Mouse (Mus musculus): Measurements from ENCODE around the gene Dock2. TPM values are rescaled to one million over a fixed set of nuclear protein-coding genes. Genes with fewer than 3 reads are reported as not detected.

The Dock2 gene
- polyA plus RNA-seq, 1 experiment, result 48.9 TPM

DNA sequence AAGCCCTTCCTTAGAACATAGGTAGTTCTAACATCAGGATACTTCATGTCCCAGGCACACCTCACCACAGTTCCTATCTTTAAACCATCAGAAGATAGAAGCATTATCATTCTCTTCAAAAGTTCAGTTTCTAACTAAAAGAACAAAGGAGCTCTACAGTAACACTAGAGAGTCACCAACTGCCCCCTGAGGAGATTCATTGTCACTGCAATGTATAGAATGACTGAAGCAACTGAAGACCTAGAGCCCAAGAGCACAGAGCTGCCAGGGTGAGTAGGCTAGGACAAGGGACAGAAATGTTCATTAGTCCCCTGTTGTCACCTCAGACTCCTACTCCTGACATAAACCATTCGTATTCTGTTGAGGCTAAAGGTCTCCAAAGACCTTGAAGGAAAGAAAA, 316.6 kb downstream of the Dock2 start:
- Histone ChIP-seq H3K4me3 (ENCODE audit: control insufficient read depth, insufficient read depth, low read length) (no peak overlapping the region), H3K27ac (ENCODE audit: control insufficient read depth, insufficient read depth, low read length) (no peak overlapping the region), H3K27me3 (ENCODE audit: control insufficient read depth, insufficient read depth, low read length) (no peaks in the 10 kb centered on the region), H3K4me1 (replicated peaks; ENCODE audit: control insufficient read depth, insufficient read depth, low read length) (no peaks in the 10 kb centered on the region), H3K36me3 (ENCODE audit: control insufficient read depth, insufficient read depth, low read length) (peaks cover 23% of the 10 kb centered on the region)
- TF ChIP-seq CTCF (IDR thresholded peaks at IDR 0.05; ENCODE audit: borderline replicate concordance, control insufficient read depth, extremely low read depth, insufficient read depth, low read length, poor library complexity), result no peak
- no peak for TF ChIP-seq POLR2A (IDR thresholded peaks at IDR 0.05; ENCODE audit: control insufficient read depth, extremely low read depth, insufficient read depth, low read length, poor library complexity)
- DNase-seq, result no peak
- 88% methylated on average over 1 of the region's 1 CpGs for WGBS

DNA sequence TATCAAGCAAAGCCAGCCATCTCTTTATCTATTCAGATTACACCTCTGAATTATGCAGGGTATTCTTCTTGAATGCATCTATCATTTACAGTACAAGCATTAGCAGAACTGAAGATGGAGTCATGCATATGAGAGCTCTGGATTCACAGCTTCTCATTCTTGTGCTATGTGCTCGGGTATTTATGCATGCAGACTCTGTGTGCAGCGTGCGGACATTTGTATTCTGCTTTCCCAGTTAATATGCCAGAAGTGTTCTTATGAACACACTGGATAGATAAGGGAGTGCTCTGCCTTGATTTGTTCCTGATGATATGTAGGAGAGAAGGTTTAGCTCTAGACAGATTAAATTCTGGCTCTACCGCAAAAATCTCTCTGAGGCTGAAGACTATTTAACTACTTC, 333.7 kb downstream of the Dock2 start:
- DNase-seq, result no peak
- Histone ChIP-seq H3K27ac (ENCODE audit: control insufficient read depth, insufficient read depth, low read length) (no peak overlapping the region), H3K4me1 (replicated peaks; ENCODE audit: control insufficient read depth, insufficient read depth, low read length) (no peaks in the 10 kb centered on the region), H3K4me3 (ENCODE audit: control insufficient read depth, insufficient read depth, low read length) (no peak overlapping the region), H3K36me3 (ENCODE audit: control insufficient read depth, insufficient read depth, low read length) (peaks cover 9% of the 10 kb centered on the region), H3K27me3 (ENCODE audit: control insufficient read depth, insufficient read depth, low read length) (no peaks in the 10 kb centered on the region)
- WGBS, result over 99% methylated on average over 4 of the region's 4 CpGs
- TF ChIP-seq CTCF (IDR thresholded peaks at IDR 0.05; ENCODE audit: borderline replicate concordance, control insufficient read depth, extremely low read depth, insufficient read depth, low read length, poor library complexity) (no peak), POLR2A (IDR thresholded peaks at IDR 0.05; ENCODE audit: control insufficient read depth, extremely low read depth, insufficient read depth, low read length, poor library complexity) (no peak)

DNA sequence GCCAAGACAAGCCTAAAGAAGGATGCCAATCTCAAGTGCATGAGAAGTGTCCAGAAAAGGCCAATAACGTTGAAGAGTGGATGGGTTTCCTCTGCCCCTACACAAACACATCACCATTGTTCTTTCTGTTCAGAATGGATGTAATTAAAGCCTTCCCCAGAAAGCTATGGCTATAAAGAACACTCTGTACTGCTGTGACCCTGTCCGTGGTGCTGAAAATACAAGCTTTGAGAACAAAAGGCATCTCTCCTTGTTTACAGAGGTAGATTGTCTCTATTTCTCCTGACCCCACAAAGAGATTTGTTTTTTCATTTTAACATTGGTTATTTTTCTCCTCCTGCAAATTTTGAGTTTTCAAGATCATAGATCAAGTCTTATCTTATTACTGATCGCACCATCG, 335.8 kb downstream of the Dock2 start:
- TF ChIP-seq CTCF (IDR thresholded peaks at IDR 0.05; ENCODE audit: borderline replicate concordance, control insufficient read depth, extremely low read depth, insufficient read depth, low read length, poor library complexity), result no peak
- no peak for TF ChIP-seq POLR2A (IDR thresholded peaks at IDR 0.05; ENCODE audit: control insufficient read depth, extremely low read depth, insufficient read depth, low read length, poor library complexity)
- WGBS, result 62% methylated on average over 4 of the region's 4 CpGs
- peaks cover 3% of the 10 kb centered on the region; the same call in 1 of the 2 replicates for H3K36me3 ChIP-seq (ENCODE audit: control insufficient read depth, insufficient read depth, low read length)
- no peaks in the 10 kb centered on the region for H3K4me1 ChIP-seq (replicated peaks; ENCODE audit: control insufficient read depth, insufficient read depth, low read length)
- no peak overlapping the region for H3K4me3 ChIP-seq (ENCODE audit: control insufficient read depth, insufficient read depth, low read length)
- peak; percentile 37 for DNase-seq
- H3K27ac ChIP-seq (ENCODE audit: control insufficient read depth, insufficient read depth, low read length), result no peak overlapping the region
- no peaks in the 10 kb centered on the region for H3K27me3 ChIP-seq (ENCODE audit: control insufficient read depth, insufficient read depth, low read length)

DNA sequence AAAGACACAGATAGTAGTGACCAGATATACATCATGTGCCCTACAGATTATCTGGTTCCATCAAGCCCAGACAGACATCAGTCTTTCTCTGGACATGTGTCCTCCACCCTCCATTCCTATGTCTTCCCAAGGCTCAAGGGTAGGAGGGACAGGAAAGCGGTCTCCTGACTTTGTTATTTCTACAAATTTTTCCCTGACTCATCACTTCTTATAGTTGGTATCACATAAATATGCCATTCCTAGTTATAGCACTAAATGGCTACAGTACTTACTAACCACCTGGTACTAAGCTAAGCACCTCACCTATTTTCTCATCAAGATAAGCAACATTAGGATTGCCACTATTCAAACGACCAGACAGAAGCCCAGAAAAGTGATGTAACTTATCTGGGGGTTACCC, 345.3 kb downstream of the Dock2 start:
- Histone ChIP-seq H3K4me3 (ENCODE audit: control insufficient read depth, insufficient read depth, low read length) (no peak overlapping the region), H3K27me3 (ENCODE audit: control insufficient read depth, insufficient read depth, low read length) (no peaks in the 10 kb centered on the region), H3K4me1 (replicated peaks; ENCODE audit: control insufficient read depth, insufficient read depth, low read length) (no peaks in the 10 kb centered on the region), H3K36me3 (ENCODE audit: control insufficient read depth, insufficient read depth, low read length) (peaks cover 18% of the 10 kb centered on the region), H3K27ac (ENCODE audit: control insufficient read depth, insufficient read depth, low read length) (no peak overlapping the region)
- no peak for TF ChIP-seq POLR2A (IDR thresholded peaks at IDR 0.05; ENCODE audit: control insufficient read depth, extremely low read depth, insufficient read depth, low read length, poor library complexity)
- TF ChIP-seq CTCF (IDR thresholded peaks at IDR 0.05; ENCODE audit: borderline replicate concordance, control insufficient read depth, extremely low read depth, insufficient read depth, low read length, poor library complexity), result no peak
- WGBS, result 86% methylated on average over 2 of the region's 2 CpGs
- no peak for DNase-seq

DNA sequence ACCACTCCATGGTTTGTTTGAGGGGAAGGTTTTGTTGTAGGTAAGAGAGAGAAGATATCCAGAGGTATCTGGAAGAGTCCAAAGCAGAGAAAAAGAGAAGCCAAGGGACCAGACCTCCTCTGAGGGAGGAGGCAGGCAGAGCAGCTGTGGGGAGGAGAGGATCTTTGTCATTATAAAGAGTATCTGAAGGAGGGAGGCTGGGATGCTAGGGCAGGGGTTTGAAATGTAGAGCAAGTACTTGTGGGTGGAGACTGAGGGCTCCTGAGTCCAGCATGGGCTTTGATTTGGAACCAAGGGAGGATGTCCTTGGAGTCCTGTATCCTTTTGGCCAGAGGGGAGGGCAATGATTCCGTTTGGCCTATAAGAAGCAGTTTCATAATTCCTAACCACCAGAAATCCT, 346.2 kb downstream of the Dock2 start:
- WGBS, result 95% methylated on average over 1 of the region's 1 CpGs
- no peak overlapping the region for H3K27ac ChIP-seq (ENCODE audit: control insufficient read depth, insufficient read depth, low read length)
- no peak for DNase-seq
- TF ChIP-seq CTCF (IDR thresholded peaks at IDR 0.05; ENCODE audit: borderline replicate concordance, control insufficient read depth, extremely low read depth, insufficient read depth, low read length, poor library complexity), result no peak
- TF ChIP-seq POLR2A (IDR thresholded peaks at IDR 0.05; ENCODE audit: control insufficient read depth, extremely low read depth, insufficient read depth, low read length, poor library complexity), result no peak
- H3K27me3 ChIP-seq (ENCODE audit: control insufficient read depth, insufficient read depth, low read length), result no peaks in the 10 kb centered on the region
- no peak overlapping the region for H3K4me3 ChIP-seq (ENCODE audit: control insufficient read depth, insufficient read depth, low read length)
- H3K4me1 ChIP-seq (replicated peaks; ENCODE audit: control insufficient read depth, insufficient read depth, low read length), result no peaks in the 10 kb centered on the region
- peaks cover 18% of the 10 kb centered on the region for H3K36me3 ChIP-seq (ENCODE audit: control insufficient read depth, insufficient read depth, low read length)

DNA sequence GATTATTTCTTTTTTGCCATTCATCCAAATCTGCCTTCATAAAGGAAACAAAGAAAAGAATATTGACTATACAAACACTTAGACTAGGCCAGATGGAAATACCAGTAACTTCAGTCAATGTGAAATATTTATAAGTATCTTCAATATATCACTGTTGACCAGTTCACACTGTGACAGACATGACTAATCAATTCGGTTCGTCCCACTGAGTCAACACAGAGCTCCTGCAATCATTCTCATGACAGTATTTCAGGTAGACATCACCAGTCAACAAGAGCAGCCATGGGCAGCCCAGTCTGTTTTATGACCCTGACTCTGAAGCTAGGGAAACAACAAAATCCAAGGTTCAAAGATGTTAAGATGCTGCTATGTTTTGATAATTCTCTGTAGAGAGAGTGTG, 351.7 kb downstream of the Dock2 start:
- no peak overlapping the region for H3K27ac ChIP-seq (ENCODE audit: control insufficient read depth, insufficient read depth, low read length)
- peaks cover 7% of the 10 kb centered on the region for H3K36me3 ChIP-seq (ENCODE audit: control insufficient read depth, insufficient read depth, low read length)
- TF ChIP-seq CTCF (IDR thresholded peaks at IDR 0.05; ENCODE audit: borderline replicate concordance, control insufficient read depth, extremely low read depth, insufficient read depth, low read length, poor library complexity) (no peak), POLR2A (IDR thresholded peaks at IDR 0.05; ENCODE audit: control insufficient read depth, extremely low read depth, insufficient read depth, low read length, poor library complexity) (no peak)
- WGBS, result 96% methylated on average over 2 of the region's 2 CpGs
- H3K4me3 ChIP-seq (ENCODE audit: control insufficient read depth, insufficient read depth, low read length), result no peak overlapping the region
- H3K27me3 ChIP-seq (ENCODE audit: control insufficient read depth, insufficient read depth, low read length), result no peaks in the 10 kb centered on the region
- DNase-seq, result no peak
- H3K4me1 ChIP-seq (replicated peaks; ENCODE audit: control insufficient read depth, insufficient read depth, low read length), result no peaks in the 10 kb centered on the region

DNA sequence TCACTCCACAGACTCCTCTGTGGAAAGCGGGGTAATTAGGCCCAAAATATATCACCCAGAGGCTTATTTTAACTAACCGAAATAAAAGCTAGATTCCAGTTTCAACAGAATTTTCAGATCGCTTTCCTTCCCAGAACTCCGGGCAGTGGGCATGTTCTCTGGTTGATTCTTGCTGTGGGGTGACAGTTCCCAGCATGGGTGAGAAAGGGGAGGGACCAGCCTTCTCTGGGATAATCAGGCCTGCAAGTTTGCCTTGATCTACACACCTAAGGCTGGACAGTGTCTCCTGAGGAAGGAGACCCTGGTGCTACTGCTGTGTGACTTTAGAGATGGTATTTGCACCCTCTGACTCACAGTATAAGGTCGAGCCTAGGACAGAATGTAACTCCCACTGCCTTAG, 352.3 kb downstream of the Dock2 start:
- peaks cover 7% of the 10 kb centered on the region; the same call in 1 of the 2 replicates for H3K36me3 ChIP-seq (ENCODE audit: control insufficient read depth, insufficient read depth, low read length)
- H3K4me1 ChIP-seq (replicated peaks; ENCODE audit: control insufficient read depth, insufficient read depth, low read length), result no peaks in the 10 kb centered on the region
- WGBS, result 94% methylated on average over 5 of the region's 5 CpGs
- TF ChIP-seq CTCF (IDR thresholded peaks at IDR 0.05; ENCODE audit: borderline replicate concordance, control insufficient read depth, extremely low read depth, insufficient read depth, low read length, poor library complexity) (no peak), POLR2A (IDR thresholded peaks at IDR 0.05; ENCODE audit: control insufficient read depth, extremely low read depth, insufficient read depth, low read length, poor library complexity) (no peak)
- no peak overlapping the region for H3K27ac ChIP-seq (ENCODE audit: control insufficient read depth, insufficient read depth, low read length)
- no peak for DNase-seq
- no peaks in the 10 kb centered on the region for H3K27me3 ChIP-seq (ENCODE audit: control insufficient read depth, insufficient read depth, low read length)
- H3K4me3 ChIP-seq (ENCODE audit: control insufficient read depth, insufficient read depth, low read length), result no peak overlapping the region
